Mouse (Mus musculus): ENCODE data around the gene Hist3h2a. TPM values are rescaled to one million over a fixed set of nuclear protein-coding genes. Genes with fewer than 3 reads are reported as not detected.

Gene Hist3h2a
- polyA plus RNA-seq, 1 experiment = 24.4 TPM

GRCm38 (mm10) chr11:58981541-58982447, 27.3 kb downstream of the Hist3h2a start:
- Histone ChIP-seq H3K36me3 (ENCODE audit: control insufficient read depth, insufficient read depth) (peaks cover 9% of the 10 kb centered on the region), H3K27me3 (ENCODE audit: control insufficient read depth, insufficient read depth, insufficient read length) (no peaks in the 10 kb centered on the region), H3K4me3 (peak overlapping the region; percentile 3), H3ac (ENCODE audit: control insufficient read depth, insufficient read length) (no peak overlapping the region), H3K4me2 (ENCODE audit: low read depth) (peak overlapping the region; percentile 6), H3K79me2 (ENCODE audit: control insufficient read depth, insufficient read depth) (peaks cover 40% of the 10 kb centered on the region)
- TF ChIP-seq TCF3 (IDR thresholded peaks at IDR 0.05; ENCODE audit: insufficient read length, low read depth) (peak; percentile 57), MYOD1 (IDR thresholded peaks at IDR 0.05; ENCODE audit: control insufficient read depth in 1 of 3, insufficient read length in 2 of 3, low read depth in 2 of 3) (peak; percentile 66 to 96 (median 92)), TCF12 (IDR thresholded peaks at IDR 0.05; ENCODE audit: insufficient read depth, poor library complexity, severe bottlenecking) (no peak), MYOG (IDR thresholded peaks at IDR 0.05; ENCODE audit: control insufficient read depth in 1 of 3, insufficient read depth in 1 of 3, insufficient read length in 2 of 3, low read depth in 2 of 3) (peak; percentile 79 to 95 (median 88))

GRCm38 (mm10) chr11:58982471-58983097, 28.1 kb downstream of the Hist3h2a start:
- Histone ChIP-seq H3K4me2 (ENCODE audit: low read depth) (peak overlapping the region; percentile 6), H3K27me3 (ENCODE audit: control insufficient read depth, insufficient read depth, insufficient read length) (no peaks in the 10 kb centered on the region), H3K79me2 (ENCODE audit: control insufficient read depth, insufficient read depth) (peaks cover 36% of the 10 kb centered on the region), H3K36me3 (ENCODE audit: control insufficient read depth, insufficient read depth) (peaks cover 13% of the 10 kb centered on the region), H3ac (ENCODE audit: control insufficient read depth, insufficient read length) (no peak overlapping the region), H3K4me3 (peak overlapping the region; percentile 3)
- no peak for TF ChIP-seq USF1 (IDR thresholded peaks at IDR 0.05; ENCODE audit: low read depth)
- TF ChIP-seq CEBPB (IDR thresholded peaks at IDR 0.05; ENCODE audit: insufficient read depth, poor library complexity, severe bottlenecking) = no peak
- TF ChIP-seq TCF3 (IDR thresholded peaks at IDR 0.05; ENCODE audit: insufficient read length, low read depth) = no peak
- TF ChIP-seq MYOD1 (IDR thresholded peaks at IDR 0.05; ENCODE audit: control insufficient read depth in 1 of 3, insufficient read length in 2 of 3, low read depth in 2 of 3) = no peak
- no peak for TF ChIP-seq SRF (IDR thresholded peaks at IDR 0.05; ENCODE audit: control insufficient read depth, insufficient read length, low read depth)
- no peak for TF ChIP-seq MYOG (IDR thresholded peaks at IDR 0.05; ENCODE audit: control insufficient read depth in 1 of 3, insufficient read depth in 1 of 3, insufficient read length in 2 of 3, low read depth in 2 of 3)
- TF ChIP-seq REST (IDR thresholded peaks at IDR 0.05; ENCODE audit: insufficient read depth, insufficient read length) = no peak
- TF ChIP-seq TCF12 (IDR thresholded peaks at IDR 0.05; ENCODE audit: insufficient read depth, poor library complexity, severe bottlenecking) = no peak
- no peak for TF ChIP-seq POLR2A (IDR thresholded peaks at IDR 0.05; ENCODE audit: insufficient read length, low read depth)
- TF ChIP-seq E2F4 (IDR thresholded peaks at IDR 0.05; ENCODE audit: insufficient read depth) = no peak
- TF ChIP-seq POLR2AphosphoS2 (IDR thresholded peaks at IDR 0.05; ENCODE audit: insufficient read length, low read depth) = no peak
- TF ChIP-seq MAX (IDR thresholded peaks at IDR 0.05; ENCODE audit: low read depth) = no peak

GRCm38 (mm10) chr11:58983691-58984341, 29.3 kb downstream of the Hist3h2a start:
- no peak overlapping the region for H3K4me3 ChIP-seq
- H3K36me3 ChIP-seq (ENCODE audit: control insufficient read depth, insufficient read depth) = peaks cover 15% of the 10 kb centered on the region
- no peaks in the 10 kb centered on the region for H3K27me3 ChIP-seq (ENCODE audit: control insufficient read depth, insufficient read depth, insufficient read length)
- peaks cover 26% of the 10 kb centered on the region for H3K79me2 ChIP-seq (ENCODE audit: control insufficient read depth, insufficient read depth)
- TF ChIP-seq USF1 (IDR thresholded peaks at IDR 0.05; ENCODE audit: low read depth) (no peak), MYOG (IDR thresholded peaks at IDR 0.05; ENCODE audit: control insufficient read depth in 1 of 3, insufficient read depth in 1 of 3, insufficient read length in 2 of 3, low read depth in 2 of 3) (no peak), POLR2AphosphoS2 (IDR thresholded peaks at IDR 0.05; ENCODE audit: insufficient read length, low read depth) (no peak), E2F4 (IDR thresholded peaks at IDR 0.05; ENCODE audit: insufficient read depth) (no peak), TCF12 (IDR thresholded peaks at IDR 0.05; ENCODE audit: insufficient read depth, poor library complexity, severe bottlenecking) (no peak), SRF (IDR thresholded peaks at IDR 0.05; ENCODE audit: control insufficient read depth, insufficient read length, low read depth) (no peak), MYOD1 (IDR thresholded peaks at IDR 0.05; ENCODE audit: control insufficient read depth in 1 of 3, insufficient read length in 2 of 3, low read depth in 2 of 3) (no peak), MAX (IDR thresholded peaks at IDR 0.05; ENCODE audit: low read depth) (no peak), REST (IDR thresholded peaks at IDR 0.05; ENCODE audit: insufficient read depth, insufficient read length) (no peak)
- H3K4me2 ChIP-seq (ENCODE audit: low read depth) = no peak overlapping the region
- no peak overlapping the region for H3ac ChIP-seq (ENCODE audit: control insufficient read depth, insufficient read length)

- no peak overlapping the region for H3K4me2 ChIP-seq (ENCODE audit: low read depth)
Measured at GRCm38 (mm10) chr11:58984657-58985056, 30.2 kb downstream of the Hist3h2a start.

More at GRCm38 (mm10) chr11:58984657-58985056, 30.2 kb downstream of the Hist3h2a start:
- no peak overlapping the region for H3K4me3 ChIP-seq
- TF ChIP-seq REST (IDR thresholded peaks at IDR 0.05; ENCODE audit: insufficient read depth, insufficient read length) (no peak), SRF (IDR thresholded peaks at IDR 0.05; ENCODE audit: control insufficient read depth, insufficient read length, low read depth) (no peak), POLR2A (IDR thresholded peaks at IDR 0.05; ENCODE audit: insufficient read length, low read depth) (no peak), TCF3 (IDR thresholded peaks at IDR 0.05; ENCODE audit: insufficient read length, low read depth) (no peak), TCF12 (IDR thresholded peaks at IDR 0.05; ENCODE audit: insufficient read depth, poor library complexity, severe bottlenecking) (no peak), POLR2AphosphoS2 (IDR thresholded peaks at IDR 0.05; ENCODE audit: insufficient read length, low read depth) (no peak), CEBPB (IDR thresholded peaks at IDR 0.05; ENCODE audit: insufficient read depth, poor library complexity, severe bottlenecking) (no peak), USF1 (IDR thresholded peaks at IDR 0.05; ENCODE audit: low read depth) (no peak), MAX (IDR thresholded peaks at IDR 0.05; ENCODE audit: low read depth) (no peak), MYOD1 (IDR thresholded peaks at IDR 0.05; ENCODE audit: control insufficient read depth in 1 of 3, insufficient read length in 2 of 3, low read depth in 2 of 3) (no peak), E2F4 (IDR thresholded peaks at IDR 0.05; ENCODE audit: insufficient read depth) (no peak), MYOG (IDR thresholded peaks at IDR 0.05; ENCODE audit: control insufficient read depth in 1 of 3, insufficient read depth in 1 of 3, insufficient read length in 2 of 3, low read depth in 2 of 3) (no peak)
- no peaks in the 10 kb centered on the region for H3K27me3 ChIP-seq (ENCODE audit: control insufficient read depth, insufficient read depth, insufficient read length)
- H3K36me3 ChIP-seq (ENCODE audit: control insufficient read depth, insufficient read depth) = peaks cover 18% of the 10 kb centered on the region
- peaks cover 18% of the 10 kb centered on the region for H3K79me2 ChIP-seq (ENCODE audit: control insufficient read depth, insufficient read depth)
- no peak overlapping the region for H3ac ChIP-seq (ENCODE audit: control insufficient read depth, insufficient read length)

Measured in myocyte (in vitro differentiated cells).